Mouse (Mus musculus) MEL (cell line): Measurements from ENCODE around the gene Rnf130.

ENCODE experiments used
- CTCF ChIP-seq, 3 experiments: IDR thresholded peaks in 2 of 3; conservative IDR thresholded peaks in 1 of 3; 2 replicates each; pipeline ENCODE4 v1.5.1; 2011 to 2012; ENCODE audit warnings: low read length in 3 of 3, low read depth in 2 of 3, mild to moderate bottlenecking in 2 of 3, improper control_type of control experiment in 1 of 3, inconsistent platforms in 1 of 3, mixed read lengths in 1 of 3, moderate library complexity in 1 of 3; ENCODE audit not compliant: control insufficient read depth in 1 of 3, insufficient read depth in 1 of 3, poor library complexity in 1 of 3, severe bottlenecking in 1 of 3
- EP300 ChIP-seq, 2 experiments: IDR thresholded peaks; 2 replicates each; pipeline ENCODE4 v1.6.1; 2011; ENCODE audit warnings: improper control_type of control experiment in 2 of 2, low read length in 2 of 2, low read depth in 1 of 2, mild to moderate bottlenecking in 1 of 2
- GABPA ChIP-seq: IDR thresholded peaks from 2 replicates; pipeline ENCODE4 v1.6.1; 2012; ENCODE audit warnings: low read depth, mild to moderate bottlenecking, inconsistent platforms, low read length, improper control_type of control experiment, moderate library complexity
- GATA1 ChIP-seq: IDR thresholded peaks from 2 replicates; pipeline ENCODE4 v1.6.1; 2011; ENCODE audit warnings: low read depth, low read length, improper control_type of control experiment

DNA sequence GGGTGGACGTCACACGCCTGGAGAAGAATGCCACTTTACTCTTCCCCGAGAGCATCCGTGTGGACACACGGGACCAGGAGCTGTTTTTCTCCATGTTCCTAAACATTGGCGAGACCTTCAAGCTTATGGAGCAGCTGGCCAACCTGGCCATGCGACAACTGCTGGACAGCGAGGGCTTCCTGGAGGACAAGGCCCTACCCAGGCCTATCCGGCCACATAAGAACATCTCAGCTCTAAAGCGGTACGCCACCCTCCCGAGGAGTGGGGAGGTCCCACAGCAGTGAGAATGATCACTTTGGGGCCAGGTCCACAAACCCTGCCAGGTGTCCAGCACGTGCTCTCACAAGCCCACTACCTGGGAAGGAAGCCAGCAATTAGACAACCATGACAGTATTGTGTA, 121.0 kb downstream of the Rnf130 start:
- TF ChIP-seq CTCF (IDR thresholded peaks at IDR 0.05 in 2 of 3, conservative IDR thresholded peaks at IDR 0.05 in 1 of 3; ENCODE audit: control insufficient read depth in 1 of 3, insufficient read depth in 1 of 3, low read depth in 2 of 3, low read length in 3 of 3, poor library complexity in 1 of 3, severe bottlenecking in 1 of 3): no peak
- TF ChIP-seq GABPA: no peak
- no peak for TF ChIP-seq EP300 (IDR thresholded peaks at IDR 0.05; ENCODE audit: low read depth in 1 of 2, low read length in 2 of 2)
- TF ChIP-seq GATA1: no peak
